Mouse (Mus musculus) liver, embryonic 14.5 days (tissue): ENCODE measurements at regions not wholly inside any gene's neighbourhood (a gene's known extent, or its start where the extent isn't known, plus 50 kb on each side); places are given as distances from the start of the nearest gene placed in this dataset.

Source experiments
- CTCF ChIP-seq: IDR thresholded peaks from 2 replicates; pipeline ENCODE4 v1.5.1; 2016; ENCODE audit warnings: antibody characterized with exemption, low read depth, control low read depth
- EP300 ChIP-seq: IDR thresholded peaks from 2 replicates; pipeline ENCODE4 v1.6.1; 2016; ENCODE audit warnings: antibody characterized with exemption, low read depth

DNA sequence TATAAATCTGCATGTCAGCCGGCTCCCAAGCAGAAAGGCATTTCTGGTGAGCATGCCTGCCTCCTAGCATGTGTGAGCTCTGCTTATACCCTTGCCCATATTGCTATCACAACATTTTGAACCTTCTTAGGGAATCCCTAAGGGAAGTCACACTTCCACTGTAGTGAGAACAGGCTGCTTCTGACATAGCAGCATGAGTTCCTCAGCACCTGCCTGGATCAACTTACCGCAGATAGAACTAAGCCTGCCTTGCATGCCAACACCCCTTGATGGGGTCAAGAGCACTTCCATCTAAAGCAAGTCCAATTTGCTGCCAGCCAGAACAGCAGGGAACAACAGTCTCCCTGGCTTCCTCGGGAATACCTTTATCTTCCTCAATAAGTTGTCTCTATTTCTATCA, 769.8 kb downstream of the Ryr2 start:
- TF ChIP-seq CTCF (no peak), EP300 (no peak)
